Mouse (Mus musculus) cerebellum, adult 9-10 months (tissue): ENCODE measurements around the gene Sass6.
"Not testable (repeated sequence)": the region's sequence is repeated elsewhere in the genome, so short reads cannot be mapped to it uniquely, and the experiment has no call there.

Source experiments
- DNase-seq: peaks from one replicate; pipeline ENCODE4 v3.0.0; 2022

Sass6 gene

DNA sequence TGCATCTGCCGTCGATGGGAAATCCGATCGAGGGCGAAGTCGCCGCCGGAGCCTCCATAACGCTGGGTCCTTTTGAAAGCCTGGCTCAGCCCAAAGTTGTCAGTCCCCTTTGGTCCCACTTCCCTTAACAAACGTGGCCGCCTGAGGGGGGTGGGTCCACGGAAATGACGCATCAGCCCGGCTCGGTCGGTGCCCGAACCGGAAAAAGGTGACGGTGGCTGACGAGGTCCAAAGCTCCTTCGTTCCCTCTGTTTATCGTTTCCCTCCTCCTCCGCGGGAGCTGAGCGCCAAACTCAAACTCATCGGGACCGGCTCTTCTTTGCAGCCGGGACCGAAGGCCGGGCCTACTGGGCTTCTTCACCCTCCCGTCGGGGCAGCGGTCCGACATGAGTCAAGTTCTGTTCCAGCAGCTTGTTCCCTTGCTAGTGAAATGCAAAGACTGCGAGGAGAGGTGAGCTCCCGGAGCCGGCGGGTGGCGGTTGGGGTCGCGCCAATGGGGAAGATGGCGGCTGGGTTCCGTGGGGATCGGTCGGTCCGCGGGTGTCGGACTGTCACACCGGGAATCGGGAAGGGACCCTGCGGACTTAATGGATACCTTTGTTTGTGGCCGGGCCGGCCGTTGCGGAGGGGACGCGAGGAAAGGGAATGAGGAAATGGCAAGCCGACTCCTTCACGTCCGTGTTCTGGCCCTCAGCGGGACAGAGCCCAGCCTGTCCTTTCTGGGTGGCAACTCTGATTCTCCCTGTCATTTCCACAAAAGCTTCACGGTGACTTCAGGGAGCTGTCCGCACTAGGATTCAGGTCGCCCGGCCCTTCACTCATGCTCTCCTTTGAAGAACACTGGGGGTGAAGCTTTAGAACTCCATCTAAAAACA lies at the start of gene Sass6:
Gene Sass6 (plus strand): TSS at position 255 of the 875 bp plus-strand sequence.
- peak; percentile 96 for DNase-seq

DNA sequence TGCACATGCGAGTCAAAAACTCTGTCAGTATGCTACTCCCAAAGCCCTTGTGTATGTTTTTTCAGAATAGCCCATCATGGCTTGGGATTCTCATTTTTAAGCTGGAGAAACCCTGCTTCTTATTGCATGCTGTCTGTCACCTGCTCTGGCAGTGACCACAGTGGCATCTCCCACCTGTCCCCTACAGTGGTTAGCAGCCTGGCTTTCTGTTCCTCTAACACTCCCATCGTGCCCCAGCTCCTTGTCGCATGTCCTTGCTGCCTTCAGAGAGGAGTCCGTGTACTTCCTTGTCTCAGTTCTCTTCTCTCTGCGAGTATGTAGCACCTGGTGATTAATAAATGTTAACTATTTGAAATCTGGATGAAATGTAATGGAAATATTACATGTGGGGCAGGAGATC lies 47.4 kb upstream of the Sass6 start:
- DNase-seq, result no peak

DNA sequence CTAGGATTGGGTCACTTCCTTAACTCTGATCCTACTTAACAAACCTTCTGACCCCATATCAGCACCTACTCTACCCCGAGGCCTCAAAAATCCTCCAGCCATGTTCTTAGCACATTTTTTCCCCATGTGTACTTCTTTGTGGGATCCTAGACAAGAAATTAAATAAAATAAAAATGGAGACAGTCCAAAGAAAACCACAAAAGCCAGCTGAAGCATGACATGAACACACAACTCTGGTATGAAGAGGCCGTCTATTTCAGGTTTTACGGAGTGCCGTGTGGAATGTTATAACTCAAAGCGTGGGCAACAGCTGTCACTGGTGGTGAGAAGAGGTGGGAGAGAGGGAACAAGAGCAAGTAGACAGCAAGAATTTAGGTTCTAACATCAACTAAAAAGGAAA lies 43.4 kb upstream of the Sass6 start:
- DNase-seq, result no peak

DNA sequence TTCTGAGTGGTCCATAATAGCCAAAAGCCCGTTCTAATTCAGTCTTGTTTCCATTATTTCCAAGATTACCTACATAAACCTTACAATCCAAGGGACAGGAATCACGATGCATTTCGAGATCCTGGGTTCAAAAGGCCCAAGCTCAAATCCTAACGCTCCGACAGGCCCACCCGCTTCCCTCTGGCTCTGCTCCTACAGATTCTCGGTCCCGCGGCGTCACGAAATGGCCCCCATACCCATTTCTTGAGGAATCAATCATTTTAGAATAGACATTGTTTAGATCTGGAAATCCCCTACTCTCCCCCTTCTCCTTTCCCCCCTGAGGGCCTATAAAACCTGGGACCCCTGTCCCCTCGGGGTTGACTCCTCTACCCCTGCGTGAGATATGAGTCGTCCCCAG lies 33.5 kb upstream of the Sass6 start:
- not testable (repeated sequence) for DNase-seq

DNA sequence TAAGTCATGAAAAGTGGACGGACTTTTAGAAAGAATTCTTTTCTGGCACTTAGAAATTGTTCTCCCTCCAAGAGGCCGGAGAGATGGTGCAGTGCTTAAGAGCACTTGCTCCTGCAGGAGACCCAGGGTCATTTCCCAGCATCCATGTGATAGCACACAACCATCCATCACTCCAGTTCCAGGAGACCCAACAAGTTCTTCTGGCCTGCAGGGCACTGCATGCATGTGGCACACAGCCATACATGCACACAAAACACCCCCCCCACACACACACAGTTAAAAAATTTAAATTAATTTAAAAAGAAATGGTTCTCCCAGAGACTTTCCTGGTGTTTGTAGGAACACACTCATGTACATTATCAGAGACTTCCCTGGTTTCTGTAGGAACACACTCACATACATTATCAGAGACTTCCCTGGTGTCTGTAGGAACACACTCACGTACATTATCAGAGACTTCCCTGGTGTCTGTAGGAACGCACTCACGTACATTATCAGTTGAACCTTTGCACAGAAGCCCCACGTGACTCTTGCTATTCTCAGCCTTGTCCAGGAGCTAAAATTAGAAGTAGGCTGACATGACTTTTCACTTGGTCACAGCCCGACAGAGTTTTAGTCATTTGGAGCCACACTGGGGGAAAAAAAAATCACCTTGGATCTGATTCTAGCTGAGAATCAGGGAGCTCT lies 32.2 kb upstream of the Sass6 start, which contains the start of gene Lrrc39:
Gene Lrrc39 (plus strand): TSS at position 566 of the 687 bp plus-strand sequence.
- DNase-seq, result peak; percentile 26

DNA sequence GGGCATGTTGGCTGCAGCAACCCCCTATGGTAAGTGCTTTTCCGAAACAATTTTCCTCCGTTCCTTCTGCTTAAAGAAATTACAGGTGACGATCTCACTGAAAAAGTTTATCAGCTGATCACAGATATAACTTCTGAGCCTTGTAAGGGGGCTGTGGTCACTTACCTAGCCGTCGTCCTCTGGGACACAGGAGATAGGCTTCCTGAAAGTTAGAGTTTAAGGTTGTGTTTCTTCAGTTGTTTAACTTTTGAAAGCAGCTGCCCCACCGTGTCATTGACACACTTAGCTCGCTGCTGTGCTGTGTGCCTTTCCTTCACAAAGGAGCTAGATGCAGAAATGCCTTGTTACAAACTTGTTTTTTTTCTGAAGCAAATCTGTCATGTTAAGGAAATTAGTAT lies 31.7 kb upstream of the Sass6 start:
- DNase-seq, result no peak

DNA sequence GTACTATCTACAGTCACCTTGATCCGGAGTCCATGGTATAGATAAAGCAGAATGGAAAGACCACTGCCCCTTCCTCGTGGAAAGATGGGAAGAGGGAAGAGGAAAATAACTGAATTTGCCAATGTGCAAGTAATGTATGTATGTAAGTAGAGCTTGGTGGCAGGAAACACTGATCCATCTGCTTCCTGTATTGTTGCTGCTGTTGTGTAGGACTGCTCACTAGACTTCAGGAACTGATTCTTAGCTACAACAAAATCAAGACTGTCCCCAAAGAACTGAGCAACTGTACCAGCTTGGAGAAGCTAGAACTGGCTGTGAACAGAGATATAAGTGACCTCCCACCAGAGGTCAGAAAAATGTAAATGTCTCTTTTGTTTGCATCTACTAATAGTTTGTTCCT lies 24.2 kb upstream of the Sass6 start:
- DNase-seq, result no peak

DNA sequence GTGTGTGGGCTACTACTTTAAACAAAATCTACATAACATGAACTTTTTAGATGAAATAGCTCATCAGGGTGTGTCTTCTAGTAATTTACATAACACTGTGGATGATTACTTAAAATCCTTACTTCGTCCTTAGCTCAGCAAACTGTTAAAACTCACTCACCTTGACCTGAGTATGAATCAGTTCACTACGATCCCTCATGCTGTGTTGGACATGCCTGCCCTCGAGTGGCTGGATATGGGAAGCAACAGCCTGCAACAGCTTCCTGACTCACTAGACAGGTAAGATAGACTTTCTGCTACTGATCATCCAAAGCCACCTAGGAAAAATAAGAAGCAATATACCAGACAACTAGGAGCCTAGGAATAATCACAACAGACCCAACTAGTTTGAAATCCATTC lies 17.5 kb upstream of the Sass6 start:
- no peak for DNase-seq

DNA sequence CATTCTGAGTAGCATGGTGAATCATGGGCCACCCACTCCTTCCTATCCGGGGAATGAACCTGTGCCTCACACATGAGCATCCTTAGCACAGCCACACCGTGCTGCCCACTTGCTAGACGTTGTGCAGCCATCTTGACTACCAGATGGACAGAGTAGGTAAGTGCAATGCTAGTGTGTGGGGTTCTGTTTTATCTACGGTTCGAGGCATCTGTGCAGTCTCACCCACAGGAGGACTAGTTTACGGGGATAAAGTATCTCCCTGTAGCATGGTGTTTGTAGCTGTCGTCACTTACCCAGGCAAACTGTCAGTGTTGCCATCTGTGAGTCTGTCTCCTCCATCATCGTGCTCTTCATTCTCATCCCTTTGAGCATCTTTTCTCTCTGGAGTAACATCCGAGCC lies 12.6 kb upstream of the Sass6 start:
- DNase-seq, result no peak

DNA sequence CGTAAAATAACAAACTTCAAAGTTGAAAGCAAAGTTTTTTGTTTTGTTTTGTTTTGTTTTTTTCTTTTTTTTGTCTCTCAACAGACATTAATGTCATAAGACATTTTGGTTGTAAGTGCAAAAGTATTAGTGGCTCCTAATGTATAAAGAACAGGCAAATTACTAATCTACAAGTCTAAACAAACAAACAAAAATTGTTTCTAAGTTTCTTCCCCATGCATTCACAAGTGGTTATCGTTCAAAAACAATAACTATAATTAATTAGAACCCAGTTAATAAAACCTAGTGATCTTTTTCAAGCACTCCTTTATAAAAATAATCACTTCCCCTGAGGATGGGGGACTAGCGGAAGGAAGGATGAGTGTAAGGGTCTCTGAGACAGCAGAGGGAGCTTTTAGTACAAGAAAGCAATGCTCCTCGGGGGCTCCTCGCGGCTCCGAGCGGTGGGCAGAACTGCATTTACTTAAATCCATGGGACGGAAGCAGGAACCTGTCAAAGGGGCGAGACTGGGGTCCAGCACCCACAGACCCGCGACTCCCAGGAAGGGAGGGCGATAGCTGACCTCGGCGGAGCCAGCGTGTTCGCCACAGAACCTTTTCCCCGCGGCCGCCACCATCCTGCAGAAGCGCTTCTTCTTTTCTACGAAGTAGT lies 580 bp upstream of the Sass6 start:
- no peak for DNase-seq

DNA sequence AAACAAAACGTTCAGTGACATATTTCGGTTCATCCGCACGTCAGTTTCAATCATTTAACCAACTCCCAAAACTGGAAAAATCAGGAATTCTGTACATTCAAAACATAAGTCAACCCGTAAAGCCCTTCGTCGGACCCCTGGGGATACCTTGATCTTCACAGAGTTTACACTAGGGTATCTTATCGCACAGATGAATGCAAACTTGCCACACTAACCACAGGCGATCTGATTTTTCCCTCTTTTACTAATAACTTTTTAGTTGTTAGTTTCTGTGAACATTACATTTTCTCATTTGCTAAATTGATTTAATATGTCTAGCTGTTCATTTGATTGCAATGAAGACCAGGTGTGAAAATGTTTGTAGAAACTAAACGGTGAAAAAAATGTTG lies 815 bp downstream of the Sass6 start:
- DNase-seq, result no peak

DNA sequence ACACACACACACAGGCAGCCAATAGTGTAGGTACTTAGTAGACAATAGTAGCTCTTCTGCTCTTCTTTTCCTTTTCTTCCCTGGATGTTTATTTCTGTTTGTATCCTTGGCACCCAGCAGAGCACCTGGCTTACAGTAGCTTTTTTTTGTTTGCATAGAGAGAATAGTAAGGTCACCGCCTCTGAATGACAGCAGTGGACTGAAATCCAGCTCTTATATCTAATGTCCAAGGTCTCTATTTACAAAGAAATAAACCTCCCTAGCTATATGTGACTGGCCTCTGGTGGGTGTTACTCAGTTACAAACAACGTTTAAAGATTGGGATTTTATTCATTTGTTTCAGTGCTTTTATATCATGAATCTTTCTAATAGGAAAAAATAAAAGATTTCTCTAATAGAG lies 4.9 kb downstream of the Sass6 start:
- DNase-seq, result no peak

DNA sequence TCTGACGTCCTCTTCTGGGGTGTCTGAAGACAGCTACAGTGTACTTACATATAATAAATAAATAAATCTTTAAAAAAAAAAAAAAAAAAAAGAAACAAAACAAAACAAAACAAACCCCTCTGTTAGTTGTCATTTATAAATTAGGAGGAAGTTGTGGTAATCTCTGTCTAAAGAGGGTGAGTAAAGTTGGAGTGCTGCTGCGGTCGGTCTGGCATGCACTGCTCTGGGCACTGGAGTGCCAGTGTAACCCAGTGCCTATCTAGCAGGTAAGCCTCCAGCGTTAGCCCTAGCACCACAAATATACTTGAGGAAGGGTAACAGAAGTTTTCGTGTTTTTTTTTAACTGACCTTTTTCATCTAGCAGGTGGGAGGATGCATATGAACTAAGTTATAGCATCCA lies 6.2 kb downstream of the Sass6 start:
- no peak for DNase-seq

DNA sequence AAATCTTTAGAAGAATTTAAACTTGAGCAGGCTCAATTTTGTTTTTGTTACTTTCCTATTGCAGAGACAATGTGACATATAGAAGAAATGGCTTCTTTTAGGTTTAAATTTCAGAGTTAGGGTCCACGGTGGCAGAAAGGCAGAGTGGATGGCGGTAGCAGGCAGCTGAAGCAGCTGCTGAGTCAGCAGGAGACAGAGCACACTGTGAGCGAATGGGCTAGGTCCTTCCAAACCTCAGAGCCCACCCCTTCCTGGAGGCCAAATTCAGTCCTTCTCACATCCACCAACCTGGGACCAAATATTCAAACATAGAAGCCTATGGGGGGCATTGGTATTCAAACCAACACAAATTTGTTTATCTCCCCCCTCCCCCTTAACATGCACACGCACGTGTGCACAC lies 7.0 kb downstream of the Sass6 start:
- no peak for DNase-seq

DNA sequence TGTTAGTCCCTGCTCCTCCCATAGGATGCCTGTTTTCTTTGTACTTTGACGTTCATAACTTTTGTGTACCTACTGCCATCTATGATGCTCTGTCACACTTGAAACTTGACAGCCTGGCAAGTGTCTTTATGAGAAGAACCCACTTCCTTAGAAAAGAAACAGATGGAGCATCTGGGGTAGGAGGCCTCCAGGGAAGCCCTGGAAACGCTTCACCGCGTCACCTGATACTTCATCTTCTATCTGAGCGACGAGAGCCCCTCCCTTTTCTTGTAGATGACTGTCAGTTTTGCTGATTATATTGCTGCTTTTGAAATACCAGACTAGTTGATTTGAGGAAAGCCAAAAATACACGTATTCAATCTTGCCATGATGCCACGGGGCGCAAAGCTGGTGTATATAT lies 9.8 kb downstream of the Sass6 start:
- no peak for DNase-seq

DNA sequence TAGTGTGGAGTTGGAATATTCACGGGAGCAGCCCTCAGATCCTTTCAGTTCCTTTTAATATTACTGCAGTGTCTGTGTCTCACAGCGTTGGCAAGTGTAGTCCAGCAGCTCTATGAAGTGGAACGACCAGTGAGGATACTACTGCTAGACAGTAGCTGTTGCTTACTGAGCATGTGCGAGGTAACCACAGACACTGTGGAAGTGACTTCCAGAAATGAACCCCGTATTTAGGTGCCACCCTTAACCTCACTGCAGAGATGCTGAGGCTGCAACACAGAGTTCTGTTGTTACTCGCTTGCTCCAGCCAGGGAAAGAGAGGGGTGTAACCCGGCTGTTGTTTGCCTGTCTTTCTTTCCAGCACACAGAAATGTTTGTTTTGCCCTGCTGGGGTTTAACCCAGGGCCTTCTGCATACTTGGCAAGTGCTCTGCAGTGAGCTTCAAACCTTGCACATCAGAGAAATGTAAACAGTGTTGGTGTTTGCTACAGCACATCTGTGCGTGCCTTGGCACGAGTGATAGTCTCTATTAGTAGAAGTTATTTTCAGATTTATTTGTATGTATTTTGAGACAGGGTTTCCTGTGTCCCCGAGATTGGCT lies 19.6 kb downstream of the Sass6 start, which contains the start of gene Trmt13:
Gene Trmt13 (minus strand): TSS at position 293 of the 598 bp plus-strand sequence.
- no peak for DNase-seq

DNA sequence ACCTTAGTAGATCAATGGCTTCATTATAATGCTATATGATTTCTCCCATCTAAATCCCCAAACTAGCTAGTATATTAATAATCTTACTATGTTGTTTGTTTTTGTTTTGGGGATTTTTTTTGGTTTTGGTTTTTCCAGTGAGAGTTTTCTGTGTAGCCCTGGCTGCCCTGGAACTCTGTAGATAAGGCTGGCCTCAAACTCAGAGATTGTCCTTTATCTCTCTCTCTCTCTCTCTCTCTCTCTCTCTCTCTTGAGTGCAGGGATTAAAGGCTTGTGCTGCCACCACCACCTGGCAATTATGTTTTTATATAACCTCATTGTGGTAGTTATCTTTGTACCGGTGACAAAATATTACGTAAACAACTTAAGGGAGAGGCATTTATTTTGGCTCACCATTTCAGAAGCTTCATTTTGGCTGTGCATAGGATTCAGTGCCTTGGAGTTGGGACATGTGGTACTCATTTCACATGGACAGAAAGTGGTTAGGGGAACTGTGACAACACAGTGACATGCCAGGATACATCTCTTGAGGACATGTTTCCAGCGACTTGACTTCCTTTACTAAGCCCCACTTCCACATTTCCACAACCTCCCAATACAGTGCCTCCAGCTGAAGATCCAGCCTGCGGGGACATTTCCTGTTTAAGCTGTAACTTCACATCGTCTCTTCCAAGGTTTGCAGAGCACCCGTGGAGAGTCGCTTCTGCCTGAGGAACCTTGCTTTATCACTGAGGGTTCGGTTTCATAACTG lies 20.7 kb downstream of the Sass6 start:
- DNase-seq, result no peak

DNA sequence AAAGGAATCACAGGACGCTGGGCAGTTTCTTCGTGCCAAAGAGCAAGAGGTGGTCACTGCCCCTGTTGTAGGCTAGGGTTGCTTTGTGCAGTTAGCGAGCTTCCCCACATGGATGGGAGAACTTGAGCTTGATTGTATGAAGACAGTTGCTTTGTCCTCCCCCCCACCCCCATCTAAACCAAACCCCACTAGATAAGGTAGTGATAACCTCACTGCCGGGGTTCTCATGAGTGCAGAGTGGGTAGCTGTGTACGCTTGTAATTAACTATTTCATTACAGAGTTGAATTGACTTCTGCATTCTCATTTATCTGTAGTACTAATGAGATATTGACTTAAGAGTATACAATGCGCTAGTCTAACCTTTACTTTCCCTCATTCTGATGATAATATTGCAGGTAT lies 24.1 kb downstream of the Sass6 start:
- DNase-seq, result no peak

DNA sequence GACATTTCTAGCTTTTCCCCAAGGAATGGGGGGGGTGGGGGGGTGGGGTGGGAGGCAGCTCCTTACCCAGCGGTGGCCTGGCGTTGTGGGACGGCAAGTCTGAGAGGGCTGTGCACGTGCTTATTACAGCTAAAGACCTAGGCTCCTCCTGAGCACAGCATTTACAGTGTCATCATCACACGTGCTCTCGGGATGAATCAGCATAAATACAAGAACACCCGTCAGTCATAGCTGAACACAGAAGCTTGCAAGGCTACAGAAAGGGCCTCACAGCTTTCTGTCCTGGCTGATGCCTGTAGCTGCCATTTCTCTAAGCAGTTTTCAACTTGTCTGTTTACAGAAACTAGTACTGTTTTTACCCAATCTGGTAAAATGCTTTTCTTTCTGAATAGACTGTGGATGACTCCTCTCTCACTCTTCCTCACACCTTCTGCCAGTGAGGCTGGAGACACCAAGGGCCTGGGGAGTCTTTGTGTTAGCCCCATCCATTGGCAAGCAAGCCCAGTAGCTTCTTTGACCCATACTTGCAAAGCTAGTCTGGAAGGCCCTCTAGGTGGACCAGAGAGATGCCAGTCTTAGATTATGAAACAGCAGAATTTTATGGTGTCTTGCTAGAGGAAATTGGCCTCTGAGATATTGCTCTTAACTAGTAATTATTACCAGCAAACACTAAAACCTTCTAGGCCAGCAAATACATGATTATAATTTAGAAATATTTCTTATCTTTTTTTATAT lies 26.0 kb downstream of the Sass6 start:
- DNase-seq, result no peak

DNA sequence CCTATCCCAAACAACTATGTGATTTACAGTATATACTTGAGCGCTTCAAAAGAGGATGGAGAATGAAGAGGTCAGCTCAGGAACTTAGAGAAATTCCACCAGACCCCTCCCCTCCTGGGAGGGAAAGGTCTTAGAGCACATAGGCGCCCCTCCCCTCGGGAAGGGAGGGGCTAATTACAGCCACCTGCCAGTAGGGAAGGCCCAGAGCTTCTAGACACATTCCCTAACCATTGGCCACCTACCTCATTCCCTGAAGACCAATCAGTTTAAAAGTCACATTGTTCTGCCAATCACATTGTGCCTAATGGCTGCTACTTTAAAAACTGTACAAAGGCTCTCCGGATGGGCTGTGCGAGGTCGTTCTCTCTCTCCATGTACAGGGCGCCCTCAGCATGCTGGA lies 27.9 kb downstream of the Sass6 start:
- DNase-seq, result no peak

DNA sequence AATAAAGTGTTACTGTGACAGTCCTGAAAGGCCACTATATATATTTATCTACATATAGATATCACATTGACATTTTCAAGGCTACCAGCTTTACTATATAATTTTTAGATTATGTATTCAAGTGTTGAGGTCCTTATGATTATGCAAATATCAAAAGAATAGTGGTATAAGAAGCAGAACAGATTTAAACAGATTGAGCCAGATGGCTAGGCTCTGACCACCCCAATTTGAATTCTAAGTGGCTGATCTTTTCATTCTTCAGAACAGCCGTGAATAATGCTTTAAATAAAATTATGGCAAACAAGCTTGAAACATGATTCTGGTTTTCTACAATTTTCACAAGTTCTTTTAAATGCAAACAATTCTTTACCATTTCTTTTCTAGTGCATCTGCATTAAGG lies 36.7 kb downstream of the Sass6 start:
- no peak for DNase-seq

DNA sequence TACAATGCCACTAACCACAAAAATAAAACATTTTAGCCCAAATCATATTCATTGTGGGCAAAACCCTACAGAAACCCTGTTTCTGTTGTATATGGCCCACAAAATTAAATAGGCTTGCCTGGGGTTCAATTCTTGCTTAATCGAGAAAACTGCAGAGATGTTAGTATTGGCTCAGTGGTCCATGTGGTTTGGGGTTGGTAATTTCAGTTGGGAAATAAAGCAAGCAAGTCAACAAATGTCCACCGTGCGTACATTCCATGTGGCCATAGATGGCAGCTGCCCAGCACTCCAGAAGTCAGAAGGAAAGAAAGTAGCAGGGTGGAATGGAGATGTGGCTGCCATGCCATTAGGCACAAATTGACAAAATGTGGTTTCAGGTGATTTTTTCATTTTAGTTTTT lies 38.2 kb downstream of the Sass6 start:
- no peak for DNase-seq
